Mouse (Mus musculus) testis, adult 2 months (tissue): Measurements from ENCODE around the gene Fbxl20. TPM values are rescaled to one million over a fixed set of nuclear protein-coding genes. Genes with fewer than 3 reads are reported as not detected.

ENCODE experiments used
- H3K27ac ChIP-seq: fragments of 200-500 bp; 2 replicates; pipeline ENCODE4 v1.5.1; 2012; ENCODE audit warnings: low read depth, low read length; ENCODE audit not compliant: control insufficient read depth, insufficient read depth
- H3K27me3 ChIP-seq: fragments of 200-500 bp; 2 replicates; pipeline ENCODE4 v1.6.1; 2012; ENCODE audit warnings: mild to moderate bottlenecking, low read length, moderate library complexity; ENCODE audit not compliant: control insufficient read depth, insufficient read depth
- H3K36me3 ChIP-seq: fragments of 200-500 bp; 2 replicates; pipeline ENCODE4 v1.6.1; 2012; ENCODE audit warnings: mild to moderate bottlenecking, low read length; ENCODE audit not compliant: control insufficient read depth, insufficient read depth
- H3K4me1 ChIP-seq: fragments of 200-500 bp; 2 replicates; pipeline ENCODE4 v1.6.1; 2012; ENCODE audit warnings: low read length; ENCODE audit not compliant: control insufficient read depth, insufficient read depth
- H3K4me3 ChIP-seq: fragments of 200-500 bp; 2 replicates; pipeline ENCODE4 v1.5.1; 2012; ENCODE audit warnings: low read depth, mild to moderate bottlenecking, low read length, moderate library complexity, mixed read lengths; ENCODE audit not compliant: control insufficient read depth
- CTCF ChIP-seq: fragments of 200-500 bp; IDR thresholded peaks from 2 replicates; pipeline ENCODE4 v1.5.1; 2012; ENCODE audit warnings: low read depth, mild to moderate bottlenecking, inconsistent platforms, low read length, moderate library complexity; ENCODE audit not compliant: control insufficient read depth, insufficient read depth, insufficient replicate concordance
- POLR2A ChIP-seq: fragments of 200-500 bp; IDR thresholded peaks from 2 replicates; pipeline ENCODE4 v1.6.1; 2012; ENCODE audit warnings: low read depth, mild to moderate bottlenecking, inconsistent platforms, low read length, moderate library complexity; ENCODE audit not compliant: control insufficient read depth
- polyA plus RNA-seq: library from polyadenylated mRNA; depleted of rRNA; stranded (reverse); fragments of >200 nt; gene quantifications from 2 replicates; pipeline ENCODE4 v1.2.3, GENCODE M21; 2012

Fbxl20 gene
- polyA plus RNA-seq, 1 experiment = 8.0 TPM

- TF ChIP-seq CTCF = no peak
- no peak; the same call in 1 of the 2 replicates for TF ChIP-seq POLR2A
- peaks cover 10% of the 10 kb centered on the region for H3K4me1 ChIP-seq
- H3K27ac ChIP-seq = peak overlapping the region; percentile 77
- H3K27me3 ChIP-seq = no peaks in the 10 kb centered on the region
- H3K36me3 ChIP-seq = peaks cover 1% of the 10 kb centered on the region; the same call in 1 of the 2 replicates
- peak overlapping the region; percentile 92 for H3K4me3 ChIP-seq
These were observed 84.0 kb downstream of the Fbxl20 start for GRCm38 (mm10) chr11:98066201-98066600.

DNA sequence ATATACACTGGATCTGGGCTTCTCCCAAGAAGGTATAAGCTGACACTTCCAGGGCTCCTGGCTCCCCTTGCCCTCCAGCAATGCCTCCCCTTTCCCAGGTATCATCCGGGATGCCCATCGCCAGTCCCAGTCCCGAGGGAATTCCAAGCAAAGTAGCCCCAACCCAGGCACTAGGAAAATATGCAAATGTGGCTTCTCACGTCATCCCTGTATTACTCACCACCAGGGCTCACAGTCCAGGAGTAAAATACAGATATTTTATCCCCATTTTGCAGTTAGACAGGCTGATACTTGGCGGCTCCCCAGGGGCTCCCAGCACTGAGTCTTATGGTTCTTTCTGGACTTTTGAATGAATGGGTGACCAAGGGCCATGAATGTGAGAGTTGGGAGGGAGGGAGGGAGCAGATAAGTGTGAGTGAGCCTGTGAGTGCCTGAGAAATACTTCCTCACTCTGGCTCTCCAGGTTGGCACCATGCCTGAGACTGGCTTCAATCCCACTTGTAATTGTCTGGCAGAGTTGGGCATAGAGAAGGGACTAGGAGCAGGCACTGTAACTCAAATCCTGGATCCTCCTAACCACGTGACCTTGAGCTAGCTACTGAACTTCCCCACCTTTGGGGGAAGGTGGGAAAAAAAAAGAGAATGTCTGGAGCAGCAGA, 88.2 kb downstream of the Fbxl20 start:
- H3K36me3 ChIP-seq = peaks cover 1% of the 10 kb centered on the region; the same call in 1 of the 2 replicates
- TF ChIP-seq CTCF (no peak), POLR2A (no peak)
- no peak overlapping the region for H3K27ac ChIP-seq
- no peaks in the 10 kb centered on the region for H3K27me3 ChIP-seq
- H3K4me1 ChIP-seq = peaks cover 18% of the 10 kb centered on the region
- H3K4me3 ChIP-seq = no peak overlapping the region

DNA sequence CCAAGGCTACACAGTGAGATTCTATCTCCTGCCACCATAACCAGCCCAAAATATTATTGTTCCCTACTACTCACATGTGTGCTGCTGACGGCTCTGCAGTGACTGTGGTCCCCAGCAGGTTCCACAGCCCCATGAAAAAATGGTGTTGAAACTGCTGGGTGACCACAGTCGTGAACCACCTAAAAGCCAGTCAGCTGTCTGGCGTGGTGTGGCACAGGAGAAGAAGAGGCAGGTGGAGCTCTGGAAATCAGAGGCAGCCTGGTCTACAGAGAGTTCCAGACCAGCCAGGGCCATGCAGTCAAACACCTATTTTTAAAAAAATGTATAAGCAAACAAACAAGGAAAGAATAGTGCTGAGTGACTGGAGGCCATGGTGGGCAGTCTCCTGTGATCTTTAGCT, 88.8 kb downstream of the Fbxl20 start:
- no peak for TF ChIP-seq POLR2A
- no peak for TF ChIP-seq CTCF
- Histone ChIP-seq H3K27ac (no peak overlapping the region), H3K27me3 (no peaks in the 10 kb centered on the region), H3K36me3 (peaks cover 1% of the 10 kb centered on the region; the same call in 1 of the 2 replicates), H3K4me3 (no peak overlapping the region), H3K4me1 (peaks cover 22% of the 10 kb centered on the region)

DNA sequence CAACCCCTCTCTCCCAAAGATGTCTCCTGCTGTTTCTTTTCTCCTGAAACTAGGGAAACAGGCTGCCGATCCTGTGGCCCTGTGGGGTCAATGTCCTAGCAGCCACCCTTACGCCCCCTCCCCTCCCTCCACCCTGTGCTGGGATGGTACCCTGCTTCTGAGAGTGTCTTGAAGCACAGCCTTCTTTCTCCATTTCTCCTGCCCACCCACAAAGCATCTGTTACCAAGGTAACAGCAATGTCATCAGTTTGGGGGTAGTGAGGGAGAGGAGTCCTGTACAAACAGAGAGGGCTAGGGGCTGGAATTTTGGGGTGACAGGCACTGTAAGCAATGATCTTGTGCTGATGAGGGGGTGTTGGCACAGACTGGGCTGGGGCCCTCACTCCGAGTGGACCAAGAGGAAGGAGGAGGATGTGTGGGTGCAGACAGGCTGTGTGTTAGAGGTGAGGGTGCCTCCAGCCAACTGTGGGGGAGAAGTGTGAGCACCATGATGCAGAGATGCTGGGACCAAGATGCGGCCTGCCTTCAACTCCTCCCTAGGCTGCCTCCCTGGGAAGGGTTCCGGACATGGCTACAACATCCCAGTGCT, 90.0 kb downstream of the Fbxl20 start:
- no peaks in the 10 kb centered on the region; the same call in 1 of the 2 replicates for H3K36me3 ChIP-seq
- no peak overlapping the region for H3K27ac ChIP-seq
- no peak overlapping the region for H3K4me3 ChIP-seq
- TF ChIP-seq CTCF = no peak
- no peak for TF ChIP-seq POLR2A
- no peaks in the 10 kb centered on the region for H3K27me3 ChIP-seq
- peaks cover 15% of the 10 kb centered on the region for H3K4me1 ChIP-seq

- no peak for TF ChIP-seq CTCF
- TF ChIP-seq POLR2A = no peak
- Histone ChIP-seq H3K4me3 (no peak overlapping the region), H3K27ac (no peak overlapping the region), H3K4me1 (peaks cover 12% of the 10 kb centered on the region), H3K27me3 (no peaks in the 10 kb centered on the region), H3K36me3 (no peaks in the 10 kb centered on the region)
These were observed 90.5 kb downstream of the Fbxl20 start for GRCm38 (mm10) chr11:98059662-98060061.

GRCm38 (mm10) chr11:98057998-98058397, 92.2 kb downstream of the Fbxl20 start:
- TF ChIP-seq POLR2A (no peak), CTCF (no peak)
- Histone ChIP-seq H3K4me1 (peaks cover 12% of the 10 kb centered on the region), H3K36me3 (no peaks in the 10 kb centered on the region), H3K27me3 (no peaks in the 10 kb centered on the region), H3K27ac (no peak overlapping the region), H3K4me3 (peak overlapping the region; percentile 67)

DNA sequence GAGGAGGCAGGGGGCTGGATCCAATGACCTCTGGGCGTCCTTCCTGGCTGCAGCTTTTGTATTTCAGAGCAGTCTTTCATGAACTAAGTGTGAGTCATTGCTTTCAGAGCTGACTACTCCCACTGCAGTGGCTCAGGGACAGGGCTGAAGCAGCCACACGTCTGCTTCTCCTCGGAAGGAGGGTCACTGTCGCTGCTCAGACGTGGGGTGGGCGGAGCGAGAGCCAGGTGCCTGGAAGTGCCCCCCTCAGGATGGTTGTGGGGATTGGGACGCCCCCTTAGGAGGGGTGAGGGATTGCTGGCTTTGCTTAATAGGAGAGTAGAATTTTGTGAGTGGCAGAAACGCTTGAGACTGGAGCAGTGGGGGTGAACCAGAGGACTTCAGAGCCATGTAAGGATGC, 92.7 kb downstream of the Fbxl20 start:
- H3K4me1 ChIP-seq = peaks cover 16% of the 10 kb centered on the region
- peaks cover 4% of the 10 kb centered on the region; the same call in 1 of the 2 replicates for H3K27me3 ChIP-seq
- H3K4me3 ChIP-seq = peak overlapping the region; percentile 9
- H3K27ac ChIP-seq = no peak overlapping the region
- no peak for TF ChIP-seq POLR2A
- TF ChIP-seq CTCF = no peak
- H3K36me3 ChIP-seq = no peaks in the 10 kb centered on the region

- peaks cover 4% of the 10 kb centered on the region; the same call in 1 of the 2 replicates for H3K27me3 ChIP-seq
- TF ChIP-seq CTCF (no peak), POLR2A (no peak)
- no peak within 1 kb of the TSS; the same call in 1 of the 2 replicates for H3K27ac ChIP-seq
- peaks cover 25% of the 10 kb centered on the region for H3K4me1 ChIP-seq
- peak within 1 kb of the TSS; percentile 90 for H3K4me3 ChIP-seq
- no peaks in the 10 kb centered on the region for H3K36me3 ChIP-seq
These were observed 97.0 kb downstream of the Fbxl20 start, which contains the start of gene Stac2 for GRCm38 (mm10) chr11:98052989-98053834. Stac2 (minus strand) TSS chr11:98053462.
